Mouse (Mus musculus) R1 (cell line): ENCODE results near the gene Them4.
"Not testable (repeated sequence)": the region's sequence is repeated elsewhere in the genome, so short reads cannot be mapped to it uniquely, and the experiment has no call there.

Source experiments
- DNase-seq: peaks from one replicate; pipeline ENCODE4 v3.0.0-alpha.2; 2018; ENCODE audit warnings: low read depth, low spot score

The Them4 gene

DNA sequence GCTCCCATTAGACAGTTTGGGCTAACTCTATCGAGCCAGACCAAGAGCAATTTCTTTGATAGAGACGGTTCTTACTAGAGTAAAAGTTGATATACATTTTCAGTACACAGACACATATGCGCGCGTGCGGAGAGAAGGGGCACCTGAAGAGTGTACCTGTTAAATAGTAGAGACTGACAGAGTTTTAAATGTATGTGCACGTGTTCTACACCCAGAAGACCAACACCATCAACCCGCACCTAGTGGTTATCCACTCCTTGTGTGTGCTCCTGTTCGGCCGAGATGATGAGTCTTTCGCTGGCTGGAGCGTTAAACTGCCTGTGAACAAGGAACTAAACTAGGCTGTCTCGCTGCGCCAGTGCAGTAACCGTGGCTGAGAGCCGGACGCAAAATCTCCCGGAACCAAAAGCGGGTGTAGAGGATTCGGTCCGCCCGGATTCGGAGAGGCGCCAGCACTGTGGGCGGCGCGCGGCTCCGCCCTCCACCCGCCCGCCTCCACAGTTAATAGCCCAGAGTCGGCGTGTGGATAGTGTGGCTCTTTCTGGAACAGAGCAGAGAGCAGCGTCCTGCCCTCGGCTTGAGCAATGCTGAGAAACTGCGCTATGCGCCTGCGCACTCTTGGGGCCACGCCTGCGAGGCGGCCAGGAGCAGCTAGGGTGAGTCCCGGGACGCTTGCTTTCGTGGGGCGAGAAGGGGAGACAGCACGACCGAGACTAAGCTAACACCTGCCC is at the start of gene Them4:
Them4 (plus strand) TSS at position 457 of the 731 bp plus-strand sequence.
- peak; percentile 97 for DNase-seq

DNA sequence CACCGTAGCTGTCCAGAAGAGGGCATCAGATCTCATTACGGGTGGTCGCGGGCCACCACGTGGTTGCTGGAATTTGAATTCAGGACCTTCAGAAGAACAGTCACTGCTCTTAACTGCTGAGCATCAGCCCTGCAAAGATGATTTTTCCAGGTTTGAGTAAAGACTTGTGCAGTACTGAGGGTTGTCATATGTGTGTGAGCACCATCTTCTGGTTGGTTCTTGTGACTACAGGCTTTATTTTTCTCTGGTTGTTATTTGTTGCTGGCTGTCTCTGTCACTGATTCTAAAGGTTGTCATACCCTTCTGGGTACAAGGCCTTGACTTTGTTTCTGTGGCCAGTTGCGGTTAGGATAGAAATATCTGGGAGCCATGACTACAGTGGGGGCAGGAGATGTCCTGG is 49.3 kb upstream of the Them4 start:
- DNase-seq = peak; percentile 53

DNA sequence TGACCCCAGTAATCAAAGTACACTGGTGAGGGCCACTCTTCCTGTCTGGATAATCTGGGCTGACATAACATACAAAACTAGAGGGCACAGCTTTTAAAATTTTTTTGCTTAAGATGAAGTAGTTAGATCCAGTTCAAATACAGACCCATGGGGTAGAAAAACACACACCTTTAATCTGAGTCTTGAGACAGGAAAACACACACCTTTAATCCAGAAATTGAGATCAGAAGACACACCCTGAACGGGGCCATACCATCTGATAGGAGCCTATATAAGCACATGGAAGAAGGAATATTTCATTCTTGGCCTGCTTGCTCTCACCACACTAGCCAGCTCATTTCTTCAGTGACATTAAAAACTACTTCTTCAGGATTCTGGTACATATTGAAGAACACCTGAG is 46.2 kb upstream of the Them4 start, which contains the start of gene Gm4778:
Gm4778 (plus strand) TSS at position 301 of the 400 bp plus-strand sequence.
- DNase-seq = not testable (repeated sequence)

DNA sequence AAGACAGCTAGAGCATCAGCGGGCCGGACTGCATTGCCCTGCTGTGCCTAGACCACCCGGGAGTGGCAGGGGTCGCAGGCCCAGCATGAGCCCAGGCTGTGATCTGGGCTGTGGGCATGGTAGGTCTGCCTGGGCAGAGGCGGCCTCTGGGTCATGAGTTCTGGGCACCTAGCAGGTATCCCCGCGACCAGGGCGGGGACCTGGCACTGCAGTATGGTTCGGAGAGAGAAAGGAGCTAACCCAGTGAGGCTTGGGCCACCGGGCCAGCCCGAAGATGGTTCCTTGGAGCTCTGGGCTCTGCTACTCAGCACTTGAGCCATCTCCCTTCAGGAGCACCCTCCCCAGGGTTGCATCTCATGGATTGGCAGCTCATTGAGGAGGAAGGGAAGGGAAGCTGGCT is 33.9 kb upstream of the Them4 start:
- peak; percentile 8 for DNase-seq

DNA sequence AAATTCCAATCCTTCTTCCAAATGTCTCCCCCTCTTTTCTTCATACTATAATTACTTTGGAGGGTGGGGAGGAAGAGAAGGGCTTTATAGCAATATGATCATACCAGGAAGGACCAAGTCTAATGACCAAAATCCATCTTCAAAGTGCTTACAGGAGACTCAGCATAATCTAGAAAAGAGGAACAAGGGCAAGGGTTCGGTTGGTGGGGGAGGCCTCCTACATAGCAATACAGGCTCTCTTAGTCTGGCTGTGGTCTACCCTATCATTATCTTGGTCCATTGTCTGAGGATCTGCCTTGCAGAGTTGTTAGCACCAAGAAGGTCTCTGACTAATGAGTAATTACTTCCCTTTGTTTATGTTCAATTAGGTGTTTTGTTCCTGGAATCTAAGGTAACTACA is 4.4 kb upstream of the Them4 start:
- no peak for DNase-seq

DNA sequence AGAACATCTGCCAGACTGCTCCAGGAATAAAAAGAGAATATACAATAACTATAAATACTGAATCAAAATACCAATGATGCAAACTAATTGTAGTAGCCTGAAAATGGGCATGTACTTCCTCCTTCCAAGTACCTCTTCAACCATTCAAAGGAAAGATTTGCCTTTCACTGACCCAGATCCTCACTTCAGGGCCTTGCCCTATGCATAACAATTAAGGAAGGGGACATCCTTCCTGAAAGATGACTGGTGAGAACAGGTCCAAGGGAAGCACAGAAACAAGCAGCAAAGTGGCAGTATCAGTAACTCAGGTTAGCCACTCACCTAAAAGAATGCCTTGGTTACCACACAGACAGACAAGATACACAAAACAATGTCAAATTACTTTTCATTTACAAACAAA is 2.9 kb upstream of the Them4 start:
- DNase-seq = no peak

DNA sequence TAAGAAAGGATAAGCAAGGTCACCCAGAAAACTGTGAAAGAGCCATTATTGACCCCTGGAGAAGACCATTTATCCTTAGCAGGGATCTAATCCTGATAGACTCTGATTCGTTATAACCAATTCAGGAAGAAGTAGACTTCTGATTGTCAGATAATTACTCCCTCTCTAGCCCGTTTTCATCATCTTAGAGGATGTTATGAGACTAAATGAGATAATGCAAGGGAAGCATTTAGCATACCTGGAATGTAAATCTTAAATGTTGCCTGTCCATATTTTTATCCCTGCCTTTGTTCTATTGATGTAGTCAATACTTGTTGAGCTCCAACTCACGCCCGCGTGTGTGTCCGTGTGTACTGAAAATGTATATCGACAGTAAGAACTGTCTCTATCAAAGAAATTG is 602 bp downstream of the Them4 start:
- DNase-seq = no peak

DNA sequence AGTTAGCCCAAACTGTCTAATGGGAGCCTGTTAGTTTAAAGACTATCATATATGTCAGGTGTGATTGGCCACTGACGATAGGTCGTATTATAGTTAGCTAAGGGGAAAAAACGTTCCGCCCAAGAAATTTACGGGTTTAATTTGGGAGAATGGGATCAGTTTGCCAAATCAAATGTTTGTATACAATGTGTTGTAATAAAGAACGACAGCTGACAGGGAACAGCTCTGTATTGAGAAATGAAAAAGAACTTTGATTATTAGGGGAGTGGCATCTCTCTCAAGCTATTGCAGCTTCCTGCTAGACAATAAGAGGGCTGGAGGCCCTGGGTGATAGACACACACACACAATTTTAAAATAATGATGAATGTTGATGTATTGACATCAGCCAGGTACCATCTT is 1.0 kb downstream of the Them4 start:
- DNase-seq = no peak

DNA sequence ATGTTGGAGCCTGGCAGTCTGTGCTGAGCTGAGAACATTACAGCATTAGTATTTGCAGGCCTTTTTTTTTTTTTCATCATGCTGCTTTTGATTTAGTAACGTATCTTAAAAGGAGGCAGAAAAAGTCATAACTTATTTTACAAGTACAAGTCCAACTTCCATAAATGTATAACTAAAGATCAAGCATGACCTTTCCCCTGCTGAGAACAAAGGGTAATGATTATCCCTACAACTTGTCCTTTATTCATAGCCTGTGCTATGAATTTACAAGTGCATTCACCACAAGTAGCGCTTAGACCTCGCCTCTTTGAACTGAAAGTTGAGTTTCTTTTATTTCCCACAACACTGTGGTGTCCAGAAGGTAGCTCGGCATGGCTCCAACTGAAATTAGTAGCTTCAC is 1.5 kb downstream of the Them4 start:
- no peak for DNase-seq

DNA sequence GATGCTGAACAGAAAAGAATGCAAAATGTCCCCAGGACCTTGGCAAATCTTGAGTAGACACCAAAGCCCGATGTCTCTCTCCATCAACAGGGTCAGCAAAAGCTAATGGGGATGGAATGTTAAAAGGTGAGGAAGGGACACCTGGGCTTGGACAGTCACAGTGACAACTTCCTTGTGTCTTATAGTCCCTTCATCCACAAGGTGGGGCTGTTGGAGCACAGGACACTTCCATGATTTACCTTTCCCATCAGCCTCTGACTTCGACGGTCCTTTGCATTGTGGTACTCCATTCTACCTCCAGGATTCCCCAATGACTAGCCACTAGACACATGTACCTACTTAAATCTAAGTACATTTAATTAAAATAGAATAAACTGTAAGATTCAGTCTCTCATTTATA is 18.8 kb downstream of the Them4 start:
- peak; percentile 37 for DNase-seq

DNA sequence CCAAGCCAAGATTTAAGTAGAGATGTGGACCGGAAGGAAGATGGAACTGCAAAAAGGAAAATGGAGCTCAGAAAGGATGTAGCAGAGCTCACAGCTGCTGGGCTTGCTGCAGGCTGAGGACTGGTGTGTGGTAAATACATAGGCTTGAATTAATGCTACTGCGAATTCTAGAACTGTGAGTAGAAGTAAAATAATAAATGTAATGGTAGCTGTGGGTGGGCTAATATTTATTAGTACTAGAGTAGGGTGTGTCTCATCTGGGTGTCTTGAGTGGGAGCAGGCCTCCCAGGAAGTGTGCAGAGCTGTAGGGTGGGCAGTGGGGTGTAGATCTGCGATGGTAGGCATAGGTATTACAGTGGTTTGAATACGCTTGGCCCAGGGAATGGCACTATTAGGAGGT is 24.6 kb downstream of the Them4 start:
- no peak for DNase-seq

DNA sequence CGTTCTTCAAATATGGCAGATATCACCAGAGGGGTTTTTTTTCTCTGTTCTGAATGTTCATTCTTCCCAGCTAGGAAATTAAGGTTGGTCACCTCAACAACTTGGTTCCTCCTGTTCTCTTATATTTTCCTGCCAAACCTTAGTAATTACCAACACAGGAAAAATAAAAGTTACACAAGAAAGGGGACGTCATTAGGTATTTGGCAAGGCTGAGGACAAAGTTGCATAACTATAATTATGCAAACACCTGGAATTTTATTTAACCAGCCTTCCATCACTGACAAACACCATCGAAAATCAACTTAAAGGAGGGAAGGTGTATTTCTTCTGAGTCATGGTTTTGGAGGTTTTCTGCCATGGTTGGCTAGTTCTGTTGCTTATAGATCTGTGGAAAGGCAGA is 28.6 kb downstream of the Them4 start:
- no peak for DNase-seq

DNA sequence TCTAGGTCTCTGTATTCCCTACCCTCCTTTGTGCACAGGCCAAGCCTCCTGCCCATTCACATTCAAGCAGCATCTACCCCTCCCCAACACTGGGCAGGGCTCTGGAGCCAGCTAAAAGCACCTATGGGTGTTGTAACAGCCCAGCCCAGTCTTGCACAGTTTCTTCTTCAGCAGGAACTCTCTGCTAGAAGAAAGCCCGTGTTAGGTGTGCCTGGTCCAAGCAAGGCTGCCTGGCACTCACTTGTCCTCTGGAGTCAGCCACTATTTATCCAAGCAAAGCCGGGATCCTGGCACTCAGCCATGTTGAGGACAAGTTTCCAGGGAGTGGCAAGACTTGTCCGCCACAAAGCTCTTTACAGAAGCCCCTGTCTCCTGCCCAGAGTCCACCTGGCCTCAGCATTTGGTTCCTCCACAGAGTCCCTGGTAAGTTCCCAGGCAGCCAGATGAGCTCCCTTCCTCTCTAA is 32.1 kb downstream of the Them4 start, which contains the start of gene Them5:
Them5 (plus strand) TSS at position 141 of the 464 bp plus-strand sequence.
- no peak for DNase-seq

DNA sequence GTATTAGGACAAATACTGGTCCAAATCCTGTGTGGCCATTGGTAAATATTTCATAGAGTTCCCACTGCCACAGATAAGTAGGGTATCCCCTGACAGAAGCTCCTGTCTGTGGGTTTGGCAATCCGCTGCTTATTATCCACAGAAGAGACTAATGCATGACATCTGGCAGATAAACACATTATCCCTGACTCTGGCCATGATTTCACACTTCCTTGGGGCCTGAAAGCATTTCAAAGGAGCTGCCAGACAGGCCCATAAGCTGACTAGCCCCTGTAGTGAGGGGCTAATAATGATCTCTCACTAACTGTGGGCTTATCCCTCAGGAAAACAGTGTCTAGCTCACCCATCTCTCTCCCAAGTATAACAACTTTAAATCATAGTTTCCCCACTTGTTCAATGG is 32.7 kb downstream of the Them4 start:
- DNase-seq = no peak

DNA sequence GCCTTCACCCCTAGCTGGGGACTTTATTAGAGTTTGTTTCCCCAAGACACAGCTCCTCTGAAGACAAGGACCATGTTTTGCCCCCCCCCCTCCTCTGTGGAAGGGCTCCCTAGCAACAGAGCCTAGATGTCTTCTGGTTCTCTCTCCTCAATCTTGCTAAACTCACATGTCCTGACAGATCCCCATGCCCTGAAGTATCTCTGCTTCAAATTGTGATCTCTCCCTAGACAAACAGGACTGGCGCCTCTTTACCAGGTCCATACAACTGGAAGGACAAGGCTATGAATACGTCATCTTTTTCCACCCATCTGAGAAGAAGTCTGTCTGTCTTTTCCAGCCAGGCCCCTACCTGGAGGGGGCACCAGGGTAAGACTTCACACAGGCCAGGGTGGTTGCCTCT is 34.3 kb downstream of the Them4 start:
- no peak for DNase-seq

DNA sequence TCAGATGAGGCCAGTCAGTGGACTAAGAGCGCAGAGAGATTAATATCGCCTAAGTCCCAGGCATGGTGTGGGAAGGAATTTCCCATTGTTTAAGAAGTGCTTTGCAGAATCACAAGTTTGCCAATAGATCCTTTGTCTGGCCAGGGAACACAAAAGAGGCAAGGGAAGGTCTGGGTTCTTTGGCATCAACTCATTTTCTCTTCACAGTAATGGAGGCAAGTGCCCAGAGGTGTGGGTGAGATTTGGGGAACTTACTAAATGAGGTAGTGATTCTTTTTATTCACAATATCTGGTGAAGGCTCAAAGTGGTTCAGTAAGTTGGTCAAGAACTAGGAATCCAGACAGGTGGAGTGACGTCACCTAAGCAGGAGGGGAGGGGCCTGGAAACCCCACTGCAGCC is 35.0 kb downstream of the Them4 start:
- DNase-seq = no peak

DNA sequence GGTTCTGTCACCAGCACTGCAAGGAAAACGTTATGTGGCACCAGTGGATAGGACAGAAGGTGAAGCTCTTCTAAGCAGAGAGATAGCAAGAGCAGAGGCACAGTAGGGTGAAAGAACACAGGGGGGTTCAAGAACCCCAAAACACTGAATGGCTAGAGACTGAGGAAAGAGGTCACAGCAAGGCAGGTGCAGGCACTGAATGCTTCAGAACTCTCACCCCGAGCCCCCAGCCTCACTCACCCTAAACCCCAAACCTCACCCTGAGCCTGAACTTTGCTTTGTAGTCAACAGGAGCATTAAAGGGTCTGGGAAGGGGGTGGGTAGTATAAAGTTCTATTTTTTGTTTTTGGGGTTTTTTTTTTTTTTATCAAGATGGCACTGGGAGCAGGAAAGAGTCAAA is 38.3 kb downstream of the Them4 start:
- DNase-seq = no peak

DNA sequence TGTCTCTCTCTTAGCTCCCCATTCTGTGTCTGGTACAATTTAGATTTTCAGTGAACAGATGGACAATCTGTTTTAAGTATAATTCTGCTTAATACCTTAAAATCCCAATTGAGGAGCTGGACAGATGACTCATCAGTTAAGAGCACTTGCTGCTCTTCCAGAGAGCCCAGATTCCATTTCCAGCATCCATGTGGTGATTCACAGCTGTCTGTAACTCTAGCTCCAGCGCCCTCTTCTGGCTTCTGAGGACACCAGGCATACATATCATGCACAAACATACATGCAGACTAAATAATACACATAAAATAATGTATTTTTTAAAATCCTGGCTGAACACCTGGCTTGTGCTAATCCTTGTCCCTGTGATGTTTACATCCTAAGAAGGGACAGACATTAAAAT is 50.9 kb downstream of the Them4 start:
- peak; percentile 77 for DNase-seq

DNA sequence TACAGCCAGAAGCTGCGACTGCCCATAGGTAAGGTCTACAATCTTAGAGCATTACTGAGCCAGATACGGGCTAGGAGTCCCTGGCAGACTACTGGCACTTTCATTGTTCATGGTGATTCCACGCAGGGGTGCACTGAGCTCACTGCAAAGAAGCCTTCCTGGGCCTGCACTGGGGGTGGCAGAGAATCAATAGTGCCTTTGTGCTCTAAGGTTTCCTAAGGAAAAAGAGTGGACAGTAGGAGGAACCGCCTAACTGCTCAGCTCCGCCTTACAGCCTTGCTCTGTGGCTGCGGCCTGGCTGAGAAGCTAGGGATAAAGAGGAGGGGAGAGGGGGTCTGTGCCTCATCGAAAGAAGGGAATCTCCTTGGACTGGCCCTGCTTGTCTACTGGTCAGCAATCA is 52.2 kb downstream of the Them4 start, which contains the start of gene C2cd4d:
C2cd4d (plus strand) TSS at position 301 of the 400 bp plus-strand sequence.
- DNase-seq = no peak

DNA sequence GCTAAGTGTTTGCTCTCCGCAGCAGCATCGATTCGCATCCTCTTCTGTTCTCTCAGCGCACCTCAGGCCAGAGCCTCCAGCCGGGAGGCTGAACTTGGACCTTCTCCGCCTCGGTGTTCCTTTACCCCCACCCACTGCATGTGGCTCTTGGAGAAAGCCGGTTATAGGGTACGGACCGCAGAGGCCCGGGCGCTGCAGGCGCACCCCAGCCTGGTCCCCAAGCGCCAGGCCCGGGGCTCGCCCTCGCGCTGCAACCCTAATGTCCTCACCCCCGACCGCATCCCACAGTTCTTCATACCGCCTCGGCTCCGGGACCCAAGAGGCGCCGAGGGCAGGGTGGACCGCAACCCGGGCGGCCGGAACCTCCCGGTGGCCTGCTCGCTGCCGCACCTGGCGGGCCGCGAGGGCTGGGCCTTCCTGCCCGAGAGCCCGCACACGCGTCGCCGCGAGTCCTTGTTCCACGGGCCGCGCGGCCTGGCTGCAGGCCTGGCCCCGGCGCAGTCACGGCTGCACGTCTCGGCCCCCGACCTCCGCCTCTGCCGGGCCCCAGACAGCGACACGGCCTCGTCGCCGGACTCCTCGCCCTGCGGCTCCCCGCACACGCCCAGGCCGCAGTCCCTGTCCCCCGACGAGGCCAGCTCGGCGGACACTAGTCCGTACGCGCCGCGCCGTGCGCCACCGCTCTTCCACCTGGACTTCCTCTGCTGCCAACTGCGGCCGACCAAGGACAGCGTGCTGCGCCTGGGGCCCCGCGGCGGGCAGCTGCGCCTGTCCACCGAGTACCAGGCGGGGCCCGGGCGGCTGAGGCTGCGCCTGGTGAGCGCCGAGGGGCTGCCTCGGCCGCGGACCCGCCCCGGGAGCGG is 53.6 kb downstream of the Them4 start:
- peak; percentile 56 for DNase-seq

DNA sequence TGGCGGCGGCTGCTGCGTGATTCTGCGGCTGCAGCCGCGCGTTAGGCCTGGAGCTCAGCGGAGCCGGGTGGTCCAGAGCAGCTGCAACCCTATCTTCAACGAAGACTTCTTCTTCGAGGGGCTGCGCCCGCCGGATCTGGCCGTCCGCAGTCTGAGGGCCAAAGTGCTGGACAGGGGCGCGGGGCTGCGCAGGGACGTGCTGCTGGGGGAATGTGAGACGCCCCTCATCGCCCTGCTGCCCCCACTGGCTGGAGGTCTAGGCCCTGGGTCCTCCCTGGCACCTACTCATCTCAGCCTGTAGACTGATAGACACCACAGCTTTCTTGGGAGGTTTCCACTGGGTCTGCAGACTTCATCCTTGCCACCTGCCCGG is 54.3 kb downstream of the Them4 start:
- peak; percentile 14 for DNase-seq

DNA sequence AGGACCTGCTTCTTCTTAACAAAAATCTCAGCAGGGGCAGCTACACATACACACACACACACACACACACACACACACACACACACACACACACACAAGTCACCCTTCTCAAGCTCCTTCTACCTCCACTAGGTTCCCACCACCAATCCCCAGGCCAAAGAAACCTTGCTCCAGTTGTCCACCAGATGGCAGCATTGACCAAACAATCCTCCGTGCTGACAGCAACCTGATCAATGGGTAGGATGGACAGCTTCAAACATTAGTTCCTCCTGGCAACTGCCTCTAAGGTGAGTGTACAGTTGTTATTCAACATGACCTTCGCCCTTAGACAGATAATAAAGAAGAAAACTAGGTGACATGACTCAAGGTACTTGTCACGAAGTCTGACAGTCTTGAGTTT is 56.9 kb downstream of the Them4 start:
- DNase-seq = peak; percentile 84

DNA sequence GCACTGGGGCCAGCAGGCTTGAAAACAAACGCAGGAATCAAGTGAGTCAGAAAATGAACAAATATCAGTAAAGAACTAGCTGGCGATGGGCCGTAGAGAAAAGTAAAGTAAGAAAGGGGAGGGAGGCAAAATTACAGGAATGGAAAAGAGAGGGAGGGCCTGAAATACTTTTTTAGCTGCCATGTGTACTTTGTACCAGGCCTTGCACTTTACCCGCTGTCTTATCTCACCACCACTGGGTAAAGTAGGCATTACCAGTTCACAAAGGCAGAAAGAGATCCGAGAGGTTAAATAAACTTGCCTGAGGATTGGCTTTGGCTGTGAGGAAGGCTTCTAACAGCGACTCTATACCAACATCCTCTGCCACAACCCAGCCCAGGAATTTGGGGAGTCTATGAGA is 57.6 kb downstream of the Them4 start:
- no peak for DNase-seq
